Mouse (Mus musculus) brain, embryonic 14.5 days (tissue): ENCODE results near the gene Cox19.

Source experiments
- CTCF ChIP-seq: fragments of 200-500 bp; IDR thresholded peaks from 2 replicates; pipeline ENCODE4 v1.5.1; 2012; ENCODE audit warnings: inconsistent platforms, mild to moderate bottlenecking, moderate library complexity, borderline replicate concordance; ENCODE audit not compliant: insufficient read depth, insufficient read length; ENCODE audit errors: extremely low read depth
- POLR2A ChIP-seq: fragments of 200-500 bp; IDR thresholded peaks from 2 replicates; pipeline ENCODE4 v1.6.1; 2012; ENCODE audit warnings: mild to moderate bottlenecking, inconsistent platforms, borderline replicate concordance; ENCODE audit not compliant: poor library complexity, insufficient read depth, insufficient read length, severe bottlenecking; ENCODE audit errors: extremely low read depth

DNA sequence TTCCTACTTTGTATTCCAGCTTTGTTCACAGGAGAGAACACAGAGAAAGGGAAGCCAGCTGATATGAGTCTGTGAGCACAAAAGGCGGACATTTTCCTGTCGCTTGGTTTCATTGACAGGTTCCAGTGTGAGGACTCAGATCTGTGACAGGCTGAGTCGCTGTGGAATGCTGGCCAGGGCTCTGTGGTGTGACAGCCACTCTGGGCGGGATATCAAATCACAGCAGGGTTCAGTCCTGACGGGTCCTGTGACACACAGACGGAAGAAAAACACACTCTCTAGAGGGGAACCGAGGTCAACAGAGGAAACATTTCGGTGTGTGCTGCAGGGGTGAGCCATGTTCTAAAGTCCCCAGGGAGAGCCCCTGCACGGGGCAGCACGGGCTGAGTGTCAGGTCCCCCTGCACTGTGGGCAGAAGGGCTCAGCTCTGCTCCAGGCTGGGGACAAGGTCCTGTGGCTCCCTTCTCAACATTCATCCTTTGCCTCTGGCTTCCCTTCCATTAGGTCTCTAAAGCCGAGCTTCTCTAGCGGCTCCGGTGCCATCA, 13.3 kb downstream of the Cox19 start:
- no peak for TF ChIP-seq POLR2A
- no peak for TF ChIP-seq CTCF
